Mouse (Mus musculus): ENCODE data around the gene Cyp2d26. TPM values are rescaled to one million over a fixed set of nuclear protein-coding genes. Genes with fewer than 3 reads are reported as not detected.

Cyp2d26 gene
- total and polyA plus RNA-seq, 2 experiments from 2014 or later, result not detected

- TF ChIP-seq EP300 (IDR thresholded peaks at IDR 0.05; ENCODE audit: low read depth), result no peak
- no peak for TF ChIP-seq CTCF (IDR thresholded peaks at IDR 0.05; ENCODE audit: low read depth)
- Histone ChIP-seq H3K4me1 (ENCODE audit: control insufficient read depth, insufficient read depth) (no peaks in the 10 kb centered on the region), H3K4me2 (ENCODE audit: low read depth, low read length) (no peak overlapping the region), H3K36me3 (replicated peaks; ENCODE audit: control insufficient read depth, insufficient read depth, low read length) (no peaks in the 10 kb centered on the region), H3K27ac (ENCODE audit: low read depth) (no peak overlapping the region), H3K27me3 (ENCODE audit: control insufficient read depth, insufficient read depth, low read length) (no peaks in the 10 kb centered on the region), H3K9me3 (replicated peaks; ENCODE audit: control insufficient read depth, low read length) (0 out of 2 replicates have a peak, but pooled peaks cover 7% of the 10 kb centered on the region), H3K4me3 (ENCODE audit: low read depth, low read length) (no peak overlapping the region), H3K9ac (replicated peaks; ENCODE audit: low read depth, low read length) (no peak overlapping the region)
- DNase-seq (ENCODE audit: low spot score) (no peak), ATAC-seq (ENCODE audit: insufficient read depth, low read depth) (no peak)
- 36% methylated on average over 1 of the region's 1 CpGs for WGBS
Measured at GRCm38 (mm10) chr15:82748141-82748540, 46.0 kb downstream of the Cyp2d26 start.

DNA sequence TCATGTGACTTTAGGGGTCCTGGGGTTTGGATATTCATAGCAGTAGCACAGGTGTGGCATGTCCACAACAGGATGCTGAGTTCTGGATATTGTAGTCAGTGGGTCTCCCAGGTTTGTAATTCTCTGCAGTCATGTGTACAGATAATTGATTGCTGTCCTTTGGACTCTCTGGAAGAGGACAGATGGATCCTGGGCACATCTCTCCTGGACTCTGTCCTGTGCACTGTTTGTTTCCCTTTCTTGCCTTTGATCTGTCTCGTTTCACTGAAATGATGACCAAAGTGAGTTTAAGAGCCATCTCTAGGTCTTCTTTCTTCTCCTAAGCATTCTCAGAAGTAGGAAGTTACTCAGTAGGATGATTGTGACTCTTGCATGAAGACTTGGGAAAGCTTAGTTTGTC, 46.6 kb downstream of the Cyp2d26 start:
- no peak overlapping the region for H3K4me2 ChIP-seq (ENCODE audit: low read depth, low read length)
- 41% methylated on average over 1 of the region's 1 CpGs for WGBS
- 0 out of 2 replicates have a peak, but pooled peaks cover 7% of the 10 kb centered on the region for H3K9me3 ChIP-seq (replicated peaks; ENCODE audit: control insufficient read depth, low read length)
- no peaks in the 10 kb centered on the region for H3K4me1 ChIP-seq (ENCODE audit: control insufficient read depth, insufficient read depth)
- no peak overlapping the region for H3K27ac ChIP-seq (ENCODE audit: low read depth)
- H3K27me3 ChIP-seq (ENCODE audit: control insufficient read depth, insufficient read depth, low read length), result no peaks in the 10 kb centered on the region
- DNase-seq (ENCODE audit: low spot score) (no peak), ATAC-seq (ENCODE audit: insufficient read depth, low read depth) (no peak)
- H3K36me3 ChIP-seq (replicated peaks; ENCODE audit: control insufficient read depth, insufficient read depth, low read length), result no peaks in the 10 kb centered on the region
- no peak overlapping the region for H3K4me3 ChIP-seq (ENCODE audit: low read depth, low read length)
- H3K9ac ChIP-seq (replicated peaks; ENCODE audit: low read depth, low read length), result no peak overlapping the region
- TF ChIP-seq EP300 (IDR thresholded peaks at IDR 0.05; ENCODE audit: low read depth) (no peak), CTCF (IDR thresholded peaks at IDR 0.05; ENCODE audit: low read depth) (no peak)

Small RNA genes within 50 kb of the gene (microRNA-seq; reads per million reads assigned to microRNA genes)
- gene Gm27618, result not detected

Other genes starting within 250 kb of the Cyp2d26 start
- not detected in 2 replicates for gene Cyp2d12, start 239.2 kb downstream of the Cyp2d26 start, total RNA-seq (2014; rRNA removed; ENCODE audit: low replicate concordance)
- not detected in 2 replicates for gene Cyp2d12, start 239.2 kb downstream of the Cyp2d26 start, polyA plus RNA-seq (2015; fragmentation: Nextera tagmentation; extraction: Ambion mirVana)
- not detected in 2 replicates for gene Cyp2d34, start 173.3 kb downstream of the Cyp2d26 start, total RNA-seq (2014; rRNA removed; ENCODE audit: low replicate concordance)
- not detected in 2 replicates for gene Cyp2d34, start 173.3 kb downstream of the Cyp2d26 start, polyA plus RNA-seq (2015; fragmentation: Nextera tagmentation; extraction: Ambion mirVana)
- not detected in 2 replicates for gene Cyp2d40, start 30.1 kb downstream of the Cyp2d26 start, total RNA-seq (2014; rRNA removed; ENCODE audit: low replicate concordance)
- not detected in 2 replicates for gene Cyp2d40, start 30.1 kb downstream of the Cyp2d26 start, polyA plus RNA-seq (2015; fragmentation: Nextera tagmentation; extraction: Ambion mirVana)
- gene Tcf20, start 193.6 kb upstream of the Cyp2d26 start, total RNA-seq (2014; rRNA removed; ENCODE audit: low replicate concordance), result 36.7 and 43.6 TPM in 2 replicates
- 3.0 TPM in 2 replicates for gene Tcf20, start 193.6 kb upstream of the Cyp2d26 start, polyA plus RNA-seq (2015; fragmentation: Nextera tagmentation; extraction: Ambion mirVana)
- 0.38 and 0.54 TPM in 2 replicates for gene Nfam1, start 239.0 kb upstream of the Cyp2d26 start, total RNA-seq (2014; rRNA removed; ENCODE audit: low replicate concordance)
- 0.99 and 1.2 TPM in 2 replicates for gene Nfam1, start 239.0 kb upstream of the Cyp2d26 start, polyA plus RNA-seq (2015; fragmentation: Nextera tagmentation; extraction: Ambion mirVana)

All from heart, postnatal 0 days (tissue).